Mouse (Mus musculus) midbrain, embryonic 15.5 days (tissue): Measurements from ENCODE around the gene Bach2. TPM values are rescaled to one million over a fixed set of nuclear protein-coding genes. Genes with fewer than 3 reads are reported as not detected.
A peak's percentile ranks its signal among the peaks of the same experiment; 100 is the strongest.

Source experiments
- ATAC-seq: fragments of 200-750 bp; cut with Nextera tagmentation; replicated peaks from 2 replicates; pipeline ENCODE4 v1.8.0; 2017; ENCODE audit warnings: moderate TSS enrichment
- H3K27ac ChIP-seq: fragments of 300-500 bp; sonication (generic); 2 replicates; pipeline ENCODE4 v1.5.1; 2015; ENCODE audit warnings: mild to moderate bottlenecking, inconsistent platforms
- H3K27me3 ChIP-seq: fragments of 300-500 bp; sonication (generic); replicated peaks from 2 replicates; pipeline ENCODE4 v1.6.1; 2015; ENCODE audit warnings: inconsistent platforms
- H3K36me3 ChIP-seq: fragments of 300-500 bp; sonication (generic); replicated peaks from 2 replicates; pipeline ENCODE4 v1.6.1; 2015; ENCODE audit warnings: inconsistent platforms
- H3K4me1 ChIP-seq: fragments of 300-500 bp; sonication (generic); 2 replicates; pipeline ENCODE4 v1.6.1; 2015; ENCODE audit warnings: inconsistent platforms
- H3K4me2 ChIP-seq: fragments of 300-500 bp; sonication (generic); 2 replicates; pipeline ENCODE4 v1.6.1; 2015; ENCODE audit warnings: inconsistent platforms, mild to moderate bottlenecking, moderate library complexity
- H3K4me3 ChIP-seq: fragments of 300-500 bp; sonication (generic); 2 replicates; pipeline ENCODE4 v1.5.1; 2015; ENCODE audit warnings: mild to moderate bottlenecking, inconsistent platforms
- H3K9ac ChIP-seq: fragments of 300-500 bp; sonication (generic); 2 replicates; pipeline ENCODE4 v1.6.1; 2015; ENCODE audit warnings: mild to moderate bottlenecking, inconsistent platforms
- H3K9me3 ChIP-seq: fragments of 300-500 bp; sonication (generic); 2 replicates; pipeline ENCODE4 v1.6.1; 2016; ENCODE audit warnings: inconsistent platforms
- WGBS: fragments of 180-500 bp; shearing (Covaris S2); methylation state at CpG from one replicate; pipeline ENCODE4 v1.1.7; 2015; ENCODE audit warnings: mixed read lengths; 5-methylcytosine and 5-hydroxymethylcytosine counted together
- polyA plus RNA-seq: library from polyadenylated mRNA; unstranded; fragments of >200 nt; fragmentation: Nextera tagmentation; extraction: Ambion mirVana; gene quantifications from 2 replicates; pipeline ENCODE4 v1.2.1, GENCODE M21; 2015

The Bach2 gene
- polyA plus RNA-seq, 1 experiment from 2014 or later = 22.3 TPM

- Histone ChIP-seq H3K4me3 (no peak overlapping the region), H3K4me1 (no peaks in the 10 kb centered on the region), H3K27me3 (no peaks in the 10 kb centered on the region), H3K9me3 (no peaks in the 10 kb centered on the region), H3K4me2 (no peak overlapping the region), H3K27ac (no peak overlapping the region), H3K9ac (no peak overlapping the region), H3K36me3 (no peaks in the 10 kb centered on the region)
- no peak for ATAC-seq
- WGBS = 91% methylated on average over 14 of the region's 14 CpGs
Measured at GRCm38 (mm10) chr4:32544821-32545545, 306.4 kb downstream of the Bach2 start.

GRCm38 (mm10) chr4:32545548-32545947, 306.9 kb downstream of the Bach2 start:
- Histone ChIP-seq H3K9ac (no peak overlapping the region), H3K9me3 (no peaks in the 10 kb centered on the region), H3K27me3 (no peaks in the 10 kb centered on the region), H3K4me3 (no peak overlapping the region), H3K4me2 (no peak overlapping the region), H3K27ac (no peak overlapping the region), H3K36me3 (no peaks in the 10 kb centered on the region), H3K4me1 (no peaks in the 10 kb centered on the region)
- ATAC-seq = no peak
- WGBS = 80% methylated on average over 4 of the region's 4 CpGs

GRCm38 (mm10) chr4:32549150-32549549, 310.5 kb downstream of the Bach2 start:
- Histone ChIP-seq H3K4me2 (no peak overlapping the region), H3K27ac (no peak overlapping the region), H3K36me3 (no peaks in the 10 kb centered on the region), H3K27me3 (no peaks in the 10 kb centered on the region), H3K9me3 (no peaks in the 10 kb centered on the region), H3K4me3 (no peak overlapping the region), H3K9ac (no peak overlapping the region), H3K4me1 (no peaks in the 10 kb centered on the region)
- WGBS = 93% methylated on average over 1 of the region's 1 CpGs
- no peak for ATAC-seq

GRCm38 (mm10) chr4:32551337-32551736, 312.7 kb downstream of the Bach2 start:
- Histone ChIP-seq H3K27ac (no peak overlapping the region), H3K9ac (no peak overlapping the region), H3K27me3 (no peaks in the 10 kb centered on the region), H3K4me1 (no peaks in the 10 kb centered on the region), H3K4me2 (no peak overlapping the region), H3K9me3 (no peaks in the 10 kb centered on the region), H3K4me3 (no peak overlapping the region), H3K36me3 (no peaks in the 10 kb centered on the region)
- WGBS = 40% methylated on average over 4 of the region's 4 CpGs
- no peak for ATAC-seq

GRCm38 (mm10) chr4:32555506-32555905, 316.9 kb downstream of the Bach2 start:
- Histone ChIP-seq H3K4me3 (no peak overlapping the region), H3K4me2 (no peak overlapping the region), H3K27ac (no peak overlapping the region), H3K4me1 (peaks cover 4% of the 10 kb centered on the region), H3K9ac (no peak overlapping the region), H3K9me3 (no peaks in the 10 kb centered on the region), H3K27me3 (no peaks in the 10 kb centered on the region), H3K36me3 (no peaks in the 10 kb centered on the region)
- ATAC-seq = no peak
- WGBS = 87% methylated on average over 7 of the region's 7 CpGs

GRCm38 (mm10) chr4:32560246-32560645, 321.6 kb downstream of the Bach2 start:
- Histone ChIP-seq H3K27ac (peak overlapping the region; percentile 67), H3K36me3 (peaks cover 5% of the 10 kb centered on the region; the same call in 1 of the 2 replicates), H3K4me3 (no peak overlapping the region), H3K9ac (no peak overlapping the region), H3K4me2 (no peak overlapping the region), H3K9me3 (no peaks in the 10 kb centered on the region), H3K4me1 (peaks cover 19% of the 10 kb centered on the region), H3K27me3 (no peaks in the 10 kb centered on the region)
- 48% methylated on average over 6 of the region's 6 CpGs for WGBS
- peak; percentile 45 for ATAC-seq

- H3K27ac ChIP-seq = peak overlapping the region; percentile 67
- H3K4me2 ChIP-seq = 0 out of 2 replicates have a peak overlapping the region, but pooled peaks have one; percentile 6
- H3K4me1 ChIP-seq = peaks cover 19% of the 10 kb centered on the region
- no peak overlapping the region for H3K4me3 ChIP-seq
- H3K36me3 ChIP-seq = peaks cover 5% of the 10 kb centered on the region; the same call in 1 of the 2 replicates
- H3K9me3 ChIP-seq = no peaks in the 10 kb centered on the region
- WGBS = 28% methylated on average over 8 of the region's 8 CpGs
- no peak overlapping the region for H3K9ac ChIP-seq
- ATAC-seq = peak; percentile 79
- H3K27me3 ChIP-seq = no peaks in the 10 kb centered on the region
Measured at GRCm38 (mm10) chr4:32560724-32561554, 322.3 kb downstream of the Bach2 start.

GRCm38 (mm10) chr4:32561555-32562095, 323.0 kb downstream of the Bach2 start:
- Histone ChIP-seq H3K27me3 (no peaks in the 10 kb centered on the region), H3K4me2 (0 out of 2 replicates have a peak overlapping the region, but pooled peaks have one; percentile 6), H3K9ac (no peak overlapping the region), H3K4me3 (no peak overlapping the region), H3K36me3 (peaks cover 5% of the 10 kb centered on the region; the same call in 1 of the 2 replicates), H3K27ac (peak overlapping the region; percentile 67), H3K4me1 (peaks cover 19% of the 10 kb centered on the region), H3K9me3 (no peaks in the 10 kb centered on the region)
- ATAC-seq = peak; percentile 75
- 32% methylated on average over 12 of the region's 12 CpGs for WGBS

GRCm38 (mm10) chr4:32562319-32563115, 323.9 kb downstream of the Bach2 start:
- peak overlapping the region; percentile 67 for H3K27ac ChIP-seq
- no peak overlapping the region for H3K9ac ChIP-seq
- no peaks in the 10 kb centered on the region for H3K9me3 ChIP-seq
- no peak overlapping the region for H3K4me2 ChIP-seq
- peaks cover 5% of the 10 kb centered on the region; the same call in 1 of the 2 replicates for H3K36me3 ChIP-seq
- no peak overlapping the region for H3K4me3 ChIP-seq
- peak; percentile 18; the same call in 1 of the 2 replicates for ATAC-seq
- WGBS = 95% methylated on average over 35 of the region's 35 CpGs
- H3K27me3 ChIP-seq = no peaks in the 10 kb centered on the region
- peaks cover 19% of the 10 kb centered on the region for H3K4me1 ChIP-seq

- H3K9ac ChIP-seq = no peak overlapping the region
- ATAC-seq = no peak
- peaks cover 25% of the 10 kb centered on the region for H3K4me1 ChIP-seq
- no peak overlapping the region for H3K4me3 ChIP-seq
- H3K27ac ChIP-seq = no peak overlapping the region
- peaks cover 5% of the 10 kb centered on the region; the same call in 1 of the 2 replicates for H3K36me3 ChIP-seq
- no peak overlapping the region for H3K4me2 ChIP-seq
- no peaks in the 10 kb centered on the region for H3K27me3 ChIP-seq
- 92% methylated on average over 7 of the region's 7 CpGs for WGBS
- H3K9me3 ChIP-seq = no peaks in the 10 kb centered on the region
Measured at GRCm38 (mm10) chr4:32564416-32564815, 325.8 kb downstream of the Bach2 start.

- ATAC-seq = no peak
- no peak overlapping the region for H3K4me3 ChIP-seq
- H3K27ac ChIP-seq = no peak overlapping the region
- WGBS = 94% methylated on average over 8 of the region's 8 CpGs
- H3K9ac ChIP-seq = no peak overlapping the region
- no peaks in the 10 kb centered on the region for H3K9me3 ChIP-seq
- no peak overlapping the region for H3K4me2 ChIP-seq
- peaks cover 5% of the 10 kb centered on the region; the same call in 1 of the 2 replicates for H3K36me3 ChIP-seq
- H3K27me3 ChIP-seq = no peaks in the 10 kb centered on the region
- H3K4me1 ChIP-seq = peaks cover 29% of the 10 kb centered on the region
Measured at GRCm38 (mm10) chr4:32564918-32565317, 326.3 kb downstream of the Bach2 start.
